Mouse (Mus musculus) R1 (cell line): Measurements from ENCODE around the gene Ttpal.
"Not testable (repeated sequence)": the region's sequence is repeated elsewhere in the genome, so short reads cannot be mapped to it uniquely, and the experiment has no call there.

Experiments used
- DNase-seq: peaks from one replicate; pipeline ENCODE4 v3.0.0-alpha.2; 2018; ENCODE audit warnings: low read depth, low spot score

Gene Ttpal

DNA sequence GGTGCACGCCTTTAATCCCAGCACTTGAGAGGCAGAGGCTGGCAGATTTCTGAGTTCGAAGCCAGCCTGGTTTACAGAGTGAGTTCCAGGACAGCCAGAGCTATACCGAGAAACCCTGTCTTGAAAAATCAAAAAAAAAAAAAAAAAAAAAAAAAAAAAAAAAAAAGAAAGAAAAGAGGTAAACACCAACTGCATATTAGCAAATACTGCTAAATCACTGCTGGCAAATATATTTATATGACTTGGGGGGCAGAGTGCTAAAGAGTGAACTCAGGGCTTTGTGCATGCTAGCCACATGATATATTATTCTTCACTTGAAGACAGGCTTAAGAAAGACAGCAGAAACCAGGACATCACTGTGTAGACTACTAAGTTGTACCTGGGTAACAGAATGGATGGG is 19.3 kb downstream of the Ttpal start:
- DNase-seq, result not testable (repeated sequence)

DNA sequence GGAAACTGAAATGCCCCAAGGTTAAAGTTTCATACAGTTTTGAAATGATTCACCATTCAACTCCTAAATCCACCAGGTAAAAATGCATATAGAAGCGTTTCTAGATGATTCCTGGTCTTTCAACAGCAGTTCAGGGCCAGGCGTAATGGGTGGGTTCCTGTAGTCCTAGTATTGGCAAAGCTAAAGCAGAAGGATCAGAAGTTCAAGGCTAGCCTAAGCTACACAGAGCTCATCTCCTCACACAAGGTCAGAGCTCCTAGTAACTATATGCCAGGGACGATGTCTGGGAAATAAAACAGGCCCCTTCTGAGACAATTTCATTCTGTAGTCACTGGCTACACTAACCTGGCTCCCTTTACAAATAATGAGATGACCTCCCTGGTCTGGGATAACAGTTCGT is 29.1 kb downstream of the Ttpal start:
- no peak for DNase-seq

DNA sequence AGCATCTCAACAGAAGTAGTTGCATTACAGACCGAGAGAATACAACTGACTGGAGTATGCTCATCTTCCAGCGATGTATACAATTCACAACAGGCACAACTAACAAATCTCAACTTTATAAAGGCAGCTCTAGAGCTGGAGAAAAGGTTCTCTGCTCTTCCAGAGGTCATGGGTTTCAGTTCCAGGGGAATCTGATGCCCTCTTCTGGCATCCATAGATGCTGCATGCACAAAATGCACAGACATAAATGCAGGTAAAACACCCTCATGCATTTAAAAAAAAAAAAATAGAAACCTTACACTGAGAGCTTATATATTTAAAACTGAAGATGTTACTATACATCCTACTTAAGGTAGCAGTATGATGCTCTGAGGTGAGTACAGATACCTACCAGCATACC is 29.6 kb downstream of the Ttpal start:
- DNase-seq, result peak; percentile 39

DNA sequence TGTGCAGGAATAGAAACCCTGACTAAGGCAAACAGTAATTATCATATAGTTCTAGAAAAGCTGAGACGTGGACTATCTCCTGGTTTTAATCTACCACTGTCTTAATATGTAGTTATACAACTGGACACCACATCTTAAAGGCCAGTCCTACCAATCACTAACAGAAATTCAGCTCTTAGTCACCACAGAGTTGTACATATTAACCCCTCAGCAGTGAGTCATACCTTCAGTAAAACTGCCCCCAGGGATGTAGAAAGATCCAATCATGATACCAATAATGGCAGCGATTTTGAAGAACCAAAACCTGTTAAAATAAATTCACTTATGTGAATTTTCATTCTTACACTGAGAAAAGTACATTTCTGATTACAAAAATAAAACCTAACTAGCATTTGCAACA is 32.1 kb downstream of the Ttpal start:
- DNase-seq, result no peak

DNA sequence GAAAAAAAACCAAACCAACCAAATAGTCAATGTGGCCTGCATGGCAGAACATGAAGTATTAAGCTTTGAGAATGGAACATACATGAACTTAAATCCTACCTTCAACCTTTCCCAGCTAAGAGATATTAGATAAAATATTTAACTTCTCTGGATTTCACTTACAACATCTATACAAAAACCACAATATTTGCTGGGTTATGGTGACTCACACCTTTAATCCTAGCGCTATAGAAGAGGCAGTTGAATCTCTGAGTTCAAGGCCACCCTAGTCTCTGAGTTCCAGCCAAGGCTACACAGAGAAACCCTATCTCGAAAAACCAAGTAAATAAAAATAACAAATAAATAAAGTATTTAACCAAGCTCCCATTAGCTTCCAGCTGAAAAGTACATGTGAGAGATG is 33.9 kb downstream of the Ttpal start:
- DNase-seq, result no peak

DNA sequence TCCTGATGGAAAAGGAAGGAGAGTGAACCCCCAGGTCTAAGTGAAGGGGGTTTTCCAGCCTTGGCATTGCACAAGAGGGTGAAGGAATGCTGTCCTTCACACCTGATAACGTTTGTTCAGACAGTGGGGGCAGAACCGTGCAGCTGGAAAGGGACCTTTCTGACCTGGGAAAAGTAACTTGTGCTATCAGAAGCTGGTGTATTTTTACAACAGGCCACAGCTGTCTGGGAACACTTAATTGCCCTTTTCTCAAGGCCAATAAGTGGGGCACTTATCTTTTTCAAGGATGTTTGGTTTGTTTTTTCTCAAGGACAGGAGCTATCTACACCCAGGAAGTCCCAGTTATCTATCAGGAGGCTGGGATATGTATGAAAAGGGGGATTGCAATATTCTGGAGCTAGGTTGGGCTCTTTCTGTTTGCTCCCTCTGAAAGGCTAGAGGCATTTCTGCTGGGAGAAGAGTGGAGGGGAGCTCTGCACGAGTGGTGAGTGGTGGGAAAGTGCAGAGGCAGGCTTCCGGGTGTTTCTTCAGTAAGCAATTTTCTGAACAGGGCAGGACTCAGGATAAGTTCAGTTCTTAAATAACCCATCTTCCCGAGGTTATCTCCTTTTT is 35.6 kb downstream of the Ttpal start:
- DNase-seq, result no peak

DNA sequence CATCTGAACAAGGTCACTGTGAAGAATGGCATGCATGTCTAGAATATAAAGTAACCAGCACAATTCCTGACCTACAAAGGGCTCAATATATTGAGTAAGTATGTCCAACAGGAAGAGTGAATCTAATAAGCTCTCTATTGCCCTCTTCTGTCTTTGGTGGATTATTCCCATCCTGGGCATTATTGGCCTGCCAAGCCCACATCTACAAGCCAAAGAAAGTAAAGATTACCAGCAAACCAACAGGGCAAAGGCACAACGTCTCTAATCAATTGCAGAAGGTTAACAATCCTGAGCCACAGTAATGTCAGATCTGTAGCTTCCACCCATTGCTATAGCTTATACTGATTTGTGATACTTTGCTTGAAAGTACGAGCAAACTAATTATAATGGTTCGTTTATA is 38.4 kb downstream of the Ttpal start:
- DNase-seq, result no peak

DNA sequence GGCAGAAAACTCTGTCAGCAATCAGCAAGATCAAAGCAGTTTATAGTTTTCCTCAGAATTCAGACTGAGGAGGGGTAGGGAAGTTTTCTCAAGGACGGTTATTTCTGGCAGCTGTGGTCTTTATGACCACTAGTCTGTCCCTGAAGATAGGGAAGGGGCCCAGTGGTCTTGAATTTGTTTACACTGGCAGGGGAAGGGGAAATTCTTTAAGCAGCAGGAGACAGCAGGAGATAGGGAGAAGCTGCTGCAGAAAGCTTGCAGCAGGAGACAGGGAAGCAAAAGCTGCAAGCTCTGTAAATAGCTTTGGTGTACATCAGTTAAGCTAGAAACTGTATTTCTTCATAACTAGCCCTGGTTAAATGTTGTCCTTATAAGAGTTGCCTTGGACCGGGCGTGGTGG is 39.6 kb downstream of the Ttpal start:
- DNase-seq, result no peak

DNA sequence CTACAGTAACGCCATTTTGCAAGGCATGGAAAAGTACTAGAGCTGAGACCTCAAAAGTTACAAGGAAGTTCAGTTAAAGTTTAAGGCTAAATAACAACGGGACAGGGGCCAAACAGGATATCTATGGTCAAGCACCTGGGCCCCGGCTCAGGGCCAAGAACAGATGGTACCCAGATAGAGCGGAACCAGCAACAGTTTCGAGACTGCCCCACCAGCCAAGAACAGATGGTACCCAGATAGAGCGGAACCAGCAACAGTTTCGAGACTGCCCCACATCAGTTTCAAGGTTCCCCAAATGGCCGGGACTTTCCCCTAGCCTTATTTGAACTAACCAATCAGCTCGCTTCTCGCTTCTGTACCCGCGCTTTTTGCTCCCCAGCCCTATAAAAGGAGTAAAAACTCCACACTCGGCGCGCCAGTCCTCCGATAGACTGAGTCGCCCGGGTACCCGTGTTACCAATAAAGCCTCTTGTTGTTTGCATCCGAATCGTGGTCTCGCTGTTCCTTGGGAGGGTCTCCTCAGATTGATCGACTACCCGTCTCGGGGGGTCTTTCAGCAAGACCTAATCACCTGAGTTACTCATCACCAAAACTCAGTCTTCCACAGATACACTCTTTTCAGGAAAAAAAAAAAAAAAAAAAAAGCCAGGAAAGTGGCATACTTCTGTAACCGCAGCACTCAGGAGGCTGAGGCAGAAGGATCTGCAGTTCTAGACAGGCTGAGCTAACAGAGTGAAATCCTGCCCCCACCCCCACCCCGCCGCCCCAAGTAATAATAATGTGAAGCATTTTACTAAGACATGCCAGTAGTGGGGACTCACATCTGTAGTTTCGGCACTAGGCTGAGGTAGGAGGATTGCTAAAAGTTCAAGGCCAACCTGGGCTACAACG is 40.8 kb downstream of the Ttpal start:
- DNase-seq, result no peak

DNA sequence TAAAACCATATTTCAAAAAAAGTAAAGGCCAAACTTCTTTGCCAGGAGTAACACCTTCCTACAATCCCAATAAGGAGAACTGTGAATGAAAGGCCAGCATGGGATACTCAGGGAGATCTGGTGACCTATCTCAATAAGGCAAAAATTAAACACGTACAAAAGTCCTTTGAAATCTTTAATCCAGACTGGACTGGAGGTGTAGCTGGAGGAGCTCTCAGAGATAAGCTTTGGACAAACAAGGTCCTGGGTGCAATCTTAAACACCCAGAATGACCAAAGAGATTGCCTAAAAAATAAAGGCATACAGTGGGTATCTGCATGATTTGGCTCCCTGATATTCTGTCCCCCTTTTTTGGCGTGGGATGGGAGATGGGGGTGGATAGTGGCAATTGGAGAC is 41.5 kb downstream of the Ttpal start:
- no peak for DNase-seq

DNA sequence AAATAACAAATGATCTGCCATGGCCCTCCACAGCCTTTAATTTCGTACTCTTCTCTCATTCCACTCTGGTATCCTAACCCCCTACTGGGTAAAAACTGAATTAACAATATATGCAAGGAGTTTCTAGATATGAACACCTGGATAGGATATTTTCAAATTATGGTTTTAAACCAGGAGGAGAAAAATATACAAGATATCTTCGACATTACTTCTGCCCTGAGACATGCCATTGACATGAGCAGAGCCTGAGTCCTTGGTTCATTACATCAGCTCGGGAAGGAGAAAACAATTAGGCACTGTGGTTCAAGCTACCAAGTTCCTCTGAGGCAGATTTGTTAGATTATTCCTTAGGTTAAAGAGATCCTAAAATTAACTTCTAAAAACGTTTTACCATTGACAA is 41.9 kb downstream of the Ttpal start:
- DNase-seq, result peak; percentile 7

DNA sequence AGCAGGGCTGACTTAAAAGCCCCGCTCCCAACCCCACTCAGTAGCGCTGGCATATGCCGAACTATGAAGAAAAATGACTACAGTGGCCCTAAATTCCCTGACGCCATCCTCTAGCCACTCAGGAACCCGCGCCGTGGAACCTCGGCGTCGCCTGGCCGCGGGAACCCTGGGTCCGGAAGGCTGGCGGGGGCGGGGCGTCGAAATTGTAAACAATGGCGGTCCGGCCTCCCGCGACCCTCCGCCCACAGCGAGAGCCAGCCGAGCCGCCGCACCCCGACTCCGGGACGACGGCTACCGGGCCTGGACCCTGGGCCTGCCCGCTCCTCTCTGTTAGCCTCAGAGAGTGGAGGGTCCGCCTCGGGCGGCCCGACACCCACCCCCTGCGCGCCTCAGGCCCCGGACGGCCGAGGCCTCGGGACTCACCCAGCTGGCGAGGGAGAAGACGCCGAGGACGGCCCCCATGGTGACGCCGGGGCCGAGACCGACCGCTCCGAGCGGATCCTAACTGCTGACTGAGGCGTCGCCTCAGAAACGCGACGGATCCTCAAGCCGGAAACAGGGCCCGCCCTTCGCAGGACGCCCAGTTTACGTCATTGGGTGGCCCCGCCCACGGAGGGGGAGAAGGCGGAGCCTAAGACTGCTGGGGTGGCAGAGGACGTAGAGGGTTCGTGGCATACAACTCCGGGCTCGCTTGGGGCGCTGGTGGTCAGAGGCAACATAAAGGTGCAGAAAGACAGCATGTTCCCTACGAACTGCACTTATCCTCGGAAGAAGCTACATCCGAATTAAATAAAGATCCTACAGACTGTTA is 42.7 kb downstream of the Ttpal start, which contains the start of gene Serinc3:
Gene Serinc3 (minus strand): TSS at position 557 of the 811 bp plus-strand sequence.
- DNase-seq, result peak; percentile 95

DNA sequence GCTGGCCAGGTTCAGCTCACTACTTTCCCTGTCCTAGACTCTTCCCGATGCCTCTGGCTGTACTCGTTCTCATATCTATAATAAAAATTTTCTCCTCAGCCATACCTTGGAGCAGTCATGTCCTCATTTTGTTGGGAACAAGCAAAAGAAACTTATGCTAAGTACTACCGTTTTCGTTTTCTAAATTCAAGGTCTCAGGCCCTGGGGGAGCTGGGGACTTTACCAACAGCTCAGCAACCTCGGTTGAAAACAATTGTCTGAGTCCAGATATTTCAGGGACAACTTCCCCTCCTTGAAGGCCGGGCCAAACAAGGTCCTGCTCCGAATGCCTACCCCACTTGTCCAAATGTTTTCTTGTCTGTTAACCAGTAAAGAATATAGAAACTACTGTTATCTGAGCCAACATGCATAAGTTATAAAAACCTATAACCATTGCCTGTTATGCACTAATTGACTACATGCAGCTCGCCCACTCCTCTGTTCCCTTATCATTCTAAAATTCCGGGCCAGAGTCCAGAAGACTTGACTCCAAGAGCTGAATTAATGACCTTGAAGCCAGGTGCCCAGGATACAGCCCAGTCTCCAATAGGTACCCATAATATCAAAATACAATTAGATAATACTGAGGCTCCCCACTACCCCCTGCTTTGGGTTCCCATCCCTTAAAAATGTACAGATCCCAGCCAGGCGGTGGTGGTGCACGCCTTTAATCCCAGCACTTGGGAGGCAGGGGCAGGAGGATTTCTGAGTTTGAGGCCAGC is 43.8 kb downstream of the Ttpal start:
- no peak for DNase-seq

DNA sequence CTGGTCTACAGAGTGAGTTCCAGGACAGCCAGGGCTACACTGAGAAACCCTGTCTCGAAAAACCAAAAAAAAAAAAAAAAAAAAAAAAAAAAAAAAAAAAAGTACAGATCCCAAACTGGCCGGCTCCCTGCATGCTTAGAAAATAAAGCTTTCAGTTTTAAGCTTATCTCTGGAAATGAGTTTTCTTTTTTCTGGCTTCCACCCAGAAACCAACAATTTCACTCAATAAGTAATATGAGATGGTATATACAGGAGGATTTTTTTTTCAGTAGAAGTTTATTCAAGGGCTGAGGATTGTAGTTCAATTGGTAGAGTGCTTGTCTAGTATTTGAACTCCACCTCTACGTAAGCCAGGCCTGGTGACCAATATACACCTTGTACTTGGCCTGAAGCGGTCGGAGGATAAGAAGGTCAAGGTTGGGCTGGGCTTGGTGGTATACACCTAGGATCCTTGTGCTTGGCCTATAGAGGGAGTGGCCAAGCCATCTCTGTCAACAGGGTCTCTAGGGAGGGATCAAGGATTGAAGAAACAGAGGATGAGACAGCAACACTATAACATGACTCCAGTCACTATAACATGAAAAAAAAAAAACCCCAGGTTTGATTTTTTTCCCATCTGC is 44.5 kb downstream of the Ttpal start:
- DNase-seq, result no peak

DNA sequence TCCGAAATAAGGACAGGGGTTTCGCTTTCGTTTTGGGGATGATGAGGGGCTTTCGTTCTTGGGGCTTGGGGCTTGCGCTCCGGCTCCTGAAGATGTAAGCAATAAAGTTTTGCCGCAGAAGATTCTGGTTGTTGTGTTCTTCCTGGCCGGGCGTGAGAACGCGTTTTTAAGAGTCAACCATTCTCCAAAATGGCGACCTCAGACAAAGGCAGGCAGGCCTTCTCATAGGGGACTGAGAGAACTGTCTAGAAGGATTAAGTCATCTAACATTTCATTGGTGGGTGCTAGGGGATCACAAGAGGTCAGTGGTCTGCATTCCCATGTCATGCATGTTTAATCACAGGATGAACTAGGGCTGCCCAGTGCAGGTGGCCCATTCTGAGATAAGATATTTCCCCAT is 53.6 kb downstream of the Ttpal start:
- DNase-seq, result not testable (repeated sequence)

DNA sequence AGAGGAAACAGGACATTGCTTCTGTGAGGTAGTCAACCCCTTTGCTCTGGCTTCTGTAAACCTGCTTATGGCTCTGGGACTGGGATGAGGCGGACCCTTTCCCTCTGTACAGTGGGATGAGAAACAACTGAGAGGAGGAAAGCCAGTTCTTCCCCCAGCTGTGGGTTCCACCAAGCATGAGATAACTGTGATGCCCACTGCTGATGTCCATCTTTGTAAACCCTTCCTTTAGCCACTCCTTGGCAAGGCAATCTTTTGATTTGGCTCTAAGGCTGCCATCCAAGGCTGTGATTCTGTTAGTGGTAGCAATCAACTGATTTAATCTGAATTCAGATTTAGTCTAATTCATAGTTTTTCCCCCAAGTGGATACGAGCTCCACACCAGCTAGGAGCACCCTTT is 55.4 kb downstream of the Ttpal start:
- no peak for DNase-seq

DNA sequence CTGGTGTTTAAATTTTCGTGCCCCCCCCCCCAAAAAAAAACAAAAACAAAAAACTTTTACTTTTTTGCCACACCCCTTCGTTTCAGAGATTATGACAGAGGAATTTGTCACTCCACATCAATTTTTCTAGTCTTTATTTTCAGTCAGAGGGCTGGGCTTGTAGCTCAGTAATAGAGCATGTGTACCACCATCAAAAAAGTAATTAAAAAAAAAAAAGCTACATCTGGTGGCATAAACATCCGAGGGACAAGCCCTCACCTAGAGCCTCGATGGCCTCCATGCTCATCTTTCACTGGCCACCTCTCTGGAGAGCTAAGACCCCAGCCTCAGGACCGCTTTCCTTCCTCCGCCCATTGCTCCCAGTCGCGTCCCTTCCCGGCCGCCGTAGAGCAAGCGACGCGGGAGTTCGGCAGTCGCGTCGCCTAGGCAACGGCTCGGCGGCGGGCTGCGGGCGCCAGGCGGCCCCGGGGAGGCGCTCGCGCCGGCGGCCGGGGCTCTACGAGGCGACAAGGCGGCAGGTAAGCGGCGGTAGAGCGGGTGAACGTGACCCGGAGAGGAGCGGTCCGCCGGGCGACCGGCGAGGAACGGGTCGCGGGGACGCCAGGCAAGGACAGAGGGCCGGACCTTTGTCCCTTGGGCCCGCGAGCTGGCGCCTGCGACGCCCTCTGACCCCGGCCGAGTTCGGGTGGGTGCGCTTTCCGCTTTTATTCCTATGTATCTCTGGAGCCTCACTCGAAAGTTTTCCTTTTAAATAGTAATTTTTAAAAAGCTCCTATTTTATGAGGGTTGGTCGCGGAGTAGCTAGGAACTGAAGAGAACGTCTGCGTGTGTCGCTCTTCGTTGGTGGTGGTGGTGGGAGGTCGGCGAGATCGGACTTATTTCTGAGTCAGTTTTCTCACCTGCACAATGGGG is 56.1 kb downstream of the Ttpal start, which contains the start of gene Pkig:
Gene Pkig (plus strand): TSS at position 412 of the 912 bp plus-strand sequence.
- DNase-seq, result peak; percentile 85

DNA sequence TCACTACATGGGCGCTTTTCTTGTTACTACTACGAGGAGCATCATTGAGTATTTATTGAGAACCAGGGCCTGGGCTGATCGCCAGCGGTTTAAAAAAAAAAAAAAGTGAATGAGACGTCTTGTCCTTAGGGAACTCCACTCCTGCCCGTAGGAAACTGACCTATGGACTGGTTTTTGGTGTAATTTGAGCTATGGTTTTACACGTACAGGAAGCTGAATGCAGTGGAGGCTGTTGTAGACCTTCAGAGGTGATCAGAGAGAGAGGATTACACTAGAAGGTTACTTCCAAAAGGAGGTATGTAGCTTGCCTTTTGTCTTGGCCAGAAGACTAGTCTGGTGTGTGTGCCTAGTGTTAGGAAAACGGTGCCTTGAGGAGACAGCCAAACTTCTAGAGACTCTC is 56.8 kb downstream of the Ttpal start:
- peak; percentile 22 for DNase-seq

DNA sequence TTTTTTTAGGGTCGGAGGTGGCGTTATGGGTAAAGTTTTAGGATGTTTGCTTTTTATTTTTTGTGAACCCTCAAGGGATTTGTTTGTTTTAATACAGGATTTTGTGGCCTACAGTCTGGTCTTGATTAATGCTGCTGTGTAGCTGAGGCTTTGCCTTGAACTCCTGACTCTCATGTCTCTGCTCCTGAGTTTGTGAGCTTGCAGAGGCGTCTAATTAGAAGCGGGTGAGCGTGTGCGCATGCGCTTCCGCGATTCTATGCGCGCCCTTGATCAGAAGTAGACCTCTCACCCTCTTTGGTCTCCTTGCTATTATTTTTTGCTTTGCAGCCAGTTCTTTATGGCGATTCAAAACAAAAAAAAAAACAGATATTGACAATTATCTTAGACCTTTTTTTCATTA is 57.3 kb downstream of the Ttpal start:
- DNase-seq, result peak; percentile 30

DNA sequence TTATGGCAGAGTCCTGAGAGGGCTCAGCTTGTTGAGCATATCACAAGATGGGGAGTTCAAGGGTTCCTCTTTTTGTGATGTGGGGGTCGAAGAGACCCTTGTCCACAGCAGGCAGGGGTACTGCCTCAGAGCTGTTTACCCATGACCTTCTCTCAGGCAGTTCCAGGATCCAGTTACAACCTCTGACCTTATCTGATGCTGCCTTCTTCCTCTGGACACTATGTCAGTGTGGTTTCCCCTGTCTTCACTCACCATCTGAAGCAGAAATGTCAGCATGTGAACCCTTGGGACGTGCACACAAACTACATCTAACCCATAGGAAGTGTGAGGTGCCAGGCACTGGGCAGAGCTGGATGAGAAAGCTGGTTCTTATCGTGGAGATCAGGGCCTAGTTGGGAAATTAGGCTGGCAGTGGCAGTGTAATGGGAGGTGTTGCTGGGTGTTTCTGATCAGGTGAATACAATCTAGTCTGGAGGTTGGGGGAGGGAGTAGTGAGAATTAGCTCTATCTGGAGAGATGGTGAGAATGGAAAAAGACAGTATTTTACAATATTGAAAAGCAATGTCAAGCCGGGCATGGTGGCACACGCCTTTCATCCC is 58.1 kb downstream of the Ttpal start:
- DNase-seq, result no peak
